In genomic region chr8:47951380-47951932, GRCm38 (mm10) we compare ENCODE assay signal across 8 mouse cellular contexts. TPM values are rescaled to one million over a fixed set of nuclear protein-coding genes. Genes with fewer than 3 reads are reported as not detected.
DNase-seq lines count a peak whose midpoint lies in the region; ATAC-seq lines count a peak whose summit lies in the region.

No protein-coding gene starts in this region.

- WGBS in hindbrain, embryonic 14.5 days = 78% methylated on average over 7 of the region's 7 CpGs
- WGBS in hindbrain, embryonic 13.5 days = 78% methylated on average over 7 of the region's 7 CpGs

- no peak for DNase-seq in hindbrain, embryonic 14.5 days (ENCODE audit: low spot score)
- peak; percentile 28 for DNase-seq in 3T3-L1 (ENCODE audit: low read depth, low spot score)
- DNase-seq in ES-CJ7 (ENCODE audit: low read depth, low spot score) = peak; percentile 58
- DNase-seq in induced T-regulatory cell, adult 2 months (ENCODE audit: low read depth) = peak; percentile 23
- peak; percentile 32 to 71 for DNase-seq in spleen, postnatal 4 days (ENCODE audit: low spot score in 2 of 2)
- DNase-seq in frontal cortex, postnatal 25 days (ENCODE audit: low spot score in 2 of 2) = no peak

- no peaks in the 10 kb centered on the region for H3K9me3 ChIP-seq in hindbrain, embryonic 14.5 days (ENCODE audit: control insufficient read depth, low read length)
- H3K9me3 ChIP-seq in hindbrain, embryonic 13.5 days = no peaks in the 10 kb centered on the region

- no peak overlapping the region for H3K4me2 ChIP-seq in hindbrain, embryonic 14.5 days (replicated peaks)
- no peak overlapping the region for H3K4me2 ChIP-seq in hindbrain, embryonic 13.5 days

- H3K4me3 ChIP-seq in hindbrain, embryonic 14.5 days (replicated peaks; ENCODE audit: low read length) = no peak overlapping the region
- H3K4me3 ChIP-seq in hindbrain, embryonic 13.5 days = no peak overlapping the region

- H3K27me3 ChIP-seq in hindbrain, embryonic 14.5 days (ENCODE audit: control insufficient read depth, insufficient read depth, low read length) = no peaks in the 10 kb centered on the region
- H3K27me3 ChIP-seq in hindbrain, embryonic 13.5 days = no peaks in the 10 kb centered on the region

- H3K9ac ChIP-seq in hindbrain, embryonic 14.5 days = no peak overlapping the region
- no peak overlapping the region for H3K9ac ChIP-seq in hindbrain, embryonic 13.5 days

- H3K36me3 ChIP-seq in hindbrain, embryonic 14.5 days (replicated peaks; ENCODE audit: control insufficient read depth, insufficient read depth) = no peaks in the 10 kb centered on the region
- H3K36me3 ChIP-seq in hindbrain, embryonic 13.5 days = no peaks in the 10 kb centered on the region

- H3K27ac ChIP-seq in hindbrain, embryonic 14.5 days = no peak overlapping the region
- no peak overlapping the region for H3K27ac ChIP-seq in hindbrain, embryonic 13.5 days

- ATAC-seq in hindbrain, embryonic 14.5 days (ENCODE audit: low FRiP score) = peak; percentile 43; the same call in 1 of the 2 replicates
- no peak for ATAC-seq in hindbrain, embryonic 13.5 days (ENCODE audit: low FRiP score)
- no peak for ATAC-seq in activated CD4-positive, CD25-positive, alpha-beta regulatory T cell, adult 4 months

- no peaks in the 10 kb centered on the region; the same call in 1 of the 2 replicates for H3K4me1 ChIP-seq in hindbrain, embryonic 14.5 days (replicated peaks; ENCODE audit: control insufficient read depth, insufficient read depth, low read length)
- peaks cover 20% of the 10 kb centered on the region for H3K4me1 ChIP-seq in hindbrain, embryonic 13.5 days (replicated peaks)

RNA-seq across cellular contexts. Expression of gene Wwc2, which starts 39.3 kb away (rescaled TPM):
- 7.3 and 7.7 TPM in 2 replicates for polyA plus RNA-seq in hindbrain, embryonic 14.5 days (2014; fragmentation: Nextera tagmentation; extraction: Ambion mirVana)
- polyA plus RNA-seq in hindbrain, embryonic 13.5 days (2015; fragmentation: Nextera tagmentation; extraction: Ambion mirVana) = 5.4 and 6.0 TPM in 2 replicates
- under 1 TPM; 0.09 to 0.32 TPM for polyA plus RNA-seq in activated CD4-positive, CD25-positive, alpha-beta regulatory T cell, adult 4 months (2017; shearing (Covaris generic))

Comparison
In these comparisons a context has a peak if more than half of its experiments do, and no peak if none do; other contexts are left out.
1. DNase-seq: peak in 3T3-L1 (single experiment), ES-CJ7 (single experiment), induced T-regulatory cell, adult 2 months (single experiment) and spleen, postnatal 4 days (2 of 2); none in hindbrain, embryonic 14.5 days (single experiment) and frontal cortex, postnatal 25 days (0 of 2).